Mouse (Mus musculus) c-Kit-positive CD71-positive TER-119-negative erythroid progenitor cells, embryonic 14.5 days (primary cell): ENCODE measurements around the gene Eid3.

Source experiments
- DNase-seq: peaks from one replicate; pipeline ENCODE4 v3.0.0-alpha.2; 2013; ENCODE audit warnings: low read depth

Gene Eid3

DNA sequence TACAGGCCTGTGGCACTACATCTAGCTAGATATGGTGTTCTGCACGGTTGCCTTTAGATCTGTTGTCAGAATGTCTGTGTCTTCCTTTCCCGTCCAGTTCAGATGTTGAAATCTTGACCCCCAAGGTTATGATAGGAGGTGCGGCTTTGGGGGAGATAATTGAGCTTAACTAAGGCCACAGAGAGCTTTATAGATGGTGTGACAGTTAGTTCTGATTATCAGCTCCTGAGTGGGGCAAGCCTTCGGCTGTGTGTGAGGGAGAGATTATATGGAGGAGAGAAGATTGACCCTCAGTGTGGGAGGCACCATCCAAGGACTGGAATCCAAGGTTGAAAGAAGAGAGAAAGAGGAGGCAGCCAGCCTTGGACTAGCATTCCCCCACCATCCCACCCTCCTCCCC is 46.8 kb downstream of the Eid3 start:
- DNase-seq: peak; percentile 38

DNA sequence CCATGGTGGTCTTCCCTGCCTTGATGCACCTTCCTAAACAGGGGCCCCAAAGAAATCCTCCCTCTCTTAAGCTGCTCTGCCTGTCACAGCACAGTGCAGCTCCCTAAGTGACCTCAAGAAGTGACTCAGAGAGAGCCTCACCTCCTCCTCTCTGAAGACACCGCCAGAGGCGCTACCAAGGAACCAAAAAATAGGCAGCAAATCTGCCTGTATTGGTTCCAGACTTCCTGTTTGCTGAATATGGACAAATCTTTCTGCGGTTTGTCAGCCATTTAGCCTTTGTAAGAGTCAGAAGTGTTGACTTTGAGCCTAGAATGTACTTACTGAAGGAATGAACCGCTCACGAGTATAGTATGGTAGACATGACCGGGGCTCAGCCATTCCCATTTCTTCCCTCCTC is 47.3 kb downstream of the Eid3 start:
- no peak for DNase-seq
